Mouse (Mus musculus) lung, adult 2 months (tissue): Measurements from ENCODE around the gene Nod1.

Source experiments
- CTCF ChIP-seq: fragments of 200-500 bp; IDR thresholded peaks from 2 replicates; pipeline ENCODE4 v1.5.1; 2011; ENCODE audit warnings: mild to moderate bottlenecking, low read length, control low read depth; ENCODE audit not compliant: insufficient read depth
- POLR2A ChIP-seq: fragments of 200-500 bp; IDR thresholded peaks from 2 replicates; pipeline ENCODE4 v1.6.1; 2011; ENCODE audit warnings: low read depth, mild to moderate bottlenecking, control low read depth, low read length, borderline replicate concordance; ENCODE audit errors: extremely low read depth

- TF ChIP-seq CTCF: no peak
- TF ChIP-seq POLR2A: no peak
These were observed 72.2 kb downstream of the Nod1 start for GRCm38 (mm10) chr6:54900256-54900655.
